Mouse (Mus musculus): ENCODE measurements at regions not wholly inside any gene's neighbourhood (a gene's known extent, or its start where the extent isn't known, plus 50 kb on each side); places are given as distances from the start of the nearest gene placed in this dataset.

GRCm38 (mm10) chr6:16581801-16582200 is 316.4 kb downstream of the Tfec start:
- TF ChIP-seq RCOR1 (conservative IDR thresholded peaks at IDR 0.05; ENCODE audit: low read depth, low read length), result no peak
- no peak for TF ChIP-seq CTCF (conservative IDR thresholded peaks at IDR 0.05 in 1 of 2, IDR thresholded peaks at IDR 0.05 in 1 of 2; ENCODE audit: low read depth in 2 of 2, low read length in 2 of 2)
- no peak for TF ChIP-seq POLR2A (IDR thresholded peaks at IDR 0.05; ENCODE audit: low read depth, low read length)
- TF ChIP-seq MAZ (IDR thresholded peaks at IDR 0.05; ENCODE audit: low read depth, low read length), result no peak
- no peak for TF ChIP-seq ZNF384 (IDR thresholded peaks at IDR 0.05; ENCODE audit: low read depth, low read length)
- no peak for TF ChIP-seq HCFC1 (IDR thresholded peaks at IDR 0.05; ENCODE audit: low read depth, low read length)
- TF ChIP-seq E2F4 (IDR thresholded peaks at IDR 0.05; ENCODE audit: insufficient replicate concordance, low read depth, low read length), result no peak

All from CH12.LX (cell line).